Mouse (Mus musculus): ENCODE measurements at regions not wholly inside any gene's neighbourhood (a gene's known extent, or its start where the extent isn't known, plus 50 kb on each side); places are given as distances from the start of the nearest gene placed in this dataset.

GRCm38 (mm10) chr3:45198994-45199589 is 179.1 kb upstream of the Pcdh10 start:
- DNase-seq: no peak

GRCm38 (mm10) chr3:45204392-45205043 is 173.7 kb upstream of the Pcdh10 start:
- DNase-seq: no peak

DNA sequence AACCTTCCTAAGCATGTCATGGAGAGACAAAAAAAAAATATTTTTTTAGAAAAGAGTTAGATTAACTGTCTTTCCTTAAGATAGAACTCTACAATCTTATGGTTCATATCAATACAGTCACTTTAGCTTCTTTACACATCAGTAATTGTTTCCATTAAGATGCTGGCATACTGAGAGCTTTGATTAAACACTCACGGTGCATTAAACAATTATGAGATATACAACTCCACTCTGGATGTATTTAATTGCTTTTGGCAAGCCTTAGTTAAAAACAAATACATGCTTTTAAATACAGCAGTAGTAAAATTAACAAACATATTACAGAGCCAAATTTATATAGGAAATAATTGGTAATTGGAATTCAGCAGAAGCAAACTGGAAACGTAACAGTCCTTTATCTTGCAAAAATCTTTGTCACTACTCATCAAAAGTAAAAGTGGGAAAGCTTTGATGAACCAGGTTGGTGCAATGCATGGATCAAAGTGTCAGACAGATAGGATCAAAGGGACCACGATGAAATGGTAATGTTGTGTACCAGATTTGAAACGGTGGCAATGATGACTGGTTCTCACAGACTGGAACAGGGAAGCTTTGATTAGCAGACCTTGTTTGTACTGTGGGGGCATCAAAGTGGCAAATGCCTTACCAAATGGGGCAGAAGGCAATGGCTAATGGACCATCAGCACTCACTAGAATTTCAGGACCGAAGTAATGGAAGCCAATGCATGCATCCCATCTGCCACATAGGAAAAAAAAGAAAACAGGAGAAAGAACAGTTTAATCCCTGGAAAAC is 146.4 kb upstream of the Pcdh10 start:
- DNase-seq: no peak

GRCm38 (mm10) chr3:45238457-45238856 is 139.7 kb upstream of the Pcdh10 start:
- DNase-seq: no peak

DNA sequence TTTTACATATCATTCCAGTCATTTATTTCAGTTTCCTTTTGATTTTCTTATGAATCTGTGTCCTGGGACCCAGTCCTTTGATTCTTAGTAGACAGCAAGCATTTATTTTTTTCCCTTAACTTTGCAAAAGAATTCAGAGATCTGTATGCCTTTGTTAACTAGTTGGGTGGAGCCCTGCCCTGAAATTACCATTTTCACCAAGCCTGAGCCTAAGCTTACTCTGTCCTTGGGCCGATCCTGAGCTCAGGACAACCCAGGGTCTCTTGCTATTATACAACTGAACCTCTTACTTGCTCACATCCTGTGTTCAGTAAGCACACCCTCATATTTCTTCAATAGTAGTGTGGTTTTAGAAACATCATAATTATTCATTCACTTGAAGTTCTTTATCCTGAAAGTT is 132.7 kb upstream of the Pcdh10 start:
- DNase-seq: no peak

DNA sequence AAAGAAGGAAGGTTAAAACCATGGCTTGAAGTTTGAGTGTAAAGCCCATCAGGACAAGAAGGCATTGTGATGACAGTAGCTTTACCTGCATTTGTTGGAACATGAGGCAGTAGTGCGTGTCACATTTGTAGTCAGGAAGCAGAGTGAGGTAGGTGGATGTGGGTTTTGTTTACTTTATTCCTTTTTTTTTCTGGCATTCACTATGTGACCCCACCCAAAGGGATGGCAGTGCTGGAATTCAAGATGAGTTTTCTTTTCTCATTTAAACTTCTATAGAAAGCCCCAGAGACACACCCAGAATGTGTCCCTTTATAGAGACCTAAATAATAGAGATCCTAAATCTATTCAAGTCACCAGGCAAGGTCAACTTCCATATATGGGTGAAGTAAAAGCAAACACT is 131.6 kb upstream of the Pcdh10 start:
- no peak for DNase-seq

GRCm38 (mm10) chr3:45276783-45277182 is 101.4 kb upstream of the Pcdh10 start:
- no peak for DNase-seq

DNA sequence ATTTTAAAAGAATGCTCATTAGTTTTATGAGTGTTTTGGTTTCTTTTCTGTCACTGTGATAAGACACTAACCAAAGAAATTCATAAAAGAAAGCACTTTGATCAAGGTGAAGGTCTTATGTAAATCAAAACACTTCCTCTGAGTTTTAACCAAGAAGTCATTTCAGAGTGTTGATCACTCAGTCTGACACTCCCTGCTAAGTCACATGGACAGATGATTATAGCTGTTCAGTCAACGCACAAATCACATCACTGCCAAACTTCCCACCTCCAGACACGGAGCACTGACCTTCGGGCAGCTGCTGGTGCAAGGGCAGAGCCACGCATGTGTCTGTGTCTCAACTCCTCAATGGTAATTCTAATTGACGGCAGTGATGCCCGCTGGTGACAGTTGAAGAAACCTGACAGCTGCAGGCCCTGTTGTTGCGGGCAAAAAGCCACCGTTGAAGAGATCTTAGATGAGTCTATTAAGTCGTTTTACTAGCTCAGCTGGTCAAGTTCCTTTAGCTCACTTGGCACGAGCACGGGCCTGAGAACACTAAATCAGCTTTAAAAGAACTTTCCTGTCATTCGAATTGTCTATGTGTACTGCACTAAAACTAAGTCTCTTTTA is 80.8 kb upstream of the Pcdh10 start:
- DNase-seq: peak; percentile 11

DNA sequence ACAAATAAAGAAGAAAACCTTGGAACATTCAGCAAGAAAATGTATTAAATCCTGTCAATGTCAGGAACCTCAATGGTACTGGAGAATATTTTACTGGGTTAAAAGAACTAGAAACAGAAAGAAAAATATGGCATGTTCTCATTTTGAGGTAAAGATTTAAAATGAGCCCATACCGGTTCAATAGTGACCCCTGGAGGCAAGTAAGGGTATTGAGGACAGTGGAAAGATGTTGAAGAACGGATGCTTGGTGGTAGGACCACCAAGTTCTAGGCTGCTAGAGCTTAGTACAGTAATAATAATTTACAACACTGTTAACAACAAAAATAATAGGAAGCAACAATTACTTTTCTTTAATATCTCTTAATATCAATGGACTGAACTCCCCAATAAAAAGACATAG is 58.9 kb upstream of the Pcdh10 start:
- DNase-seq: no peak
